Mouse (Mus musculus) leukemia stem cell, adult 10-12 weeks (primary cell): ENCODE measurements around the gene Dlk1. TPM values are rescaled to one million over a fixed set of nuclear protein-coding genes. Genes with fewer than 3 reads are reported as not detected.

Experiments
- polyA plus RNA-seq: library from polyadenylated mRNA; stranded (reverse); fragments of >175 nt; gene quantifications from 2 replicates; pipeline ENCODE4 v1.2.3, GENCODE M21; 2012; ENCODE audit warnings: low replicate concordance

The Dlk1 gene
- polyA plus RNA-seq: 0.17 TPM in 1 of 2 replicates, not detected in the other

GRCm38 (mm10) chr12:109452592-109452991 lies at the start of gene Dlk1:
Gene Dlk1 (plus strand): TSS chr12:109452823.

Other genes starting within 250 kb of the Dlk1 start
- gene Rtl1, start 147.5 kb downstream of the Dlk1 start, polyA plus RNA-seq: 0.03 and 0.08 TPM in 2 replicates